Mouse (Mus musculus) retina, postnatal 1 day (tissue): ENCODE data around the gene Cfap157.
A peak's percentile ranks its signal among the peaks of the same experiment; 100 is the strongest.

ENCODE experiments used
- DNase-seq: peaks from one replicate; pipeline ENCODE4 v3.0.0-alpha.2; 2012

The Cfap157 gene

GRCm38 (mm10) chr2:32784048-32784681 is at the start of gene Cfap157:
Gene Cfap157, minus strand, starts transcription at chr2:32784428.
- DNase-seq, result peak; percentile 19

GRCm38 (mm10) chr2:32828979-32829676 is 44.9 kb upstream of the Cfap157 start:
- peak; percentile 63 for DNase-seq

- no peak for DNase-seq
These were observed 41.6 kb upstream of the Cfap157 start for GRCm38 (mm10) chr2:32825796-32826195.

- no peak for DNase-seq
These were observed 40.5 kb upstream of the Cfap157 start for GRCm38 (mm10) chr2:32824778-32825177.

- DNase-seq, result peak; percentile 91
These were observed 40.0 kb upstream of the Cfap157 start for GRCm38 (mm10) chr2:32824181-32824580.

GRCm38 (mm10) chr2:32823579-32824154 is 39.4 kb upstream of the Cfap157 start:
- DNase-seq, result no peak

- DNase-seq, result peak; percentile 84
These were observed 38.9 kb upstream of the Cfap157 start for GRCm38 (mm10) chr2:32823153-32823552.

- no peak for DNase-seq
These were observed 38.4 kb upstream of the Cfap157 start for GRCm38 (mm10) chr2:32822643-32823042.

- DNase-seq, result peak; percentile 51
These were observed 37.0 kb upstream of the Cfap157 start for GRCm38 (mm10) chr2:32821041-32821802.

GRCm38 (mm10) chr2:32818208-32818607 is 34.0 kb upstream of the Cfap157 start:
- no peak for DNase-seq

- DNase-seq, result no peak
These were observed 33.4 kb upstream of the Cfap157 start for GRCm38 (mm10) chr2:32817589-32817988.

GRCm38 (mm10) chr2:32816946-32817581 is 32.8 kb upstream of the Cfap157 start:
- DNase-seq, result peak; percentile 80

GRCm38 (mm10) chr2:32816497-32816896 is 32.3 kb upstream of the Cfap157 start:
- DNase-seq, result no peak

- no peak for DNase-seq
These were observed 27.7 kb upstream of the Cfap157 start for GRCm38 (mm10) chr2:32811959-32812358.

- DNase-seq, result no peak
These were observed 24.8 kb upstream of the Cfap157 start for GRCm38 (mm10) chr2:32808816-32809566.

GRCm38 (mm10) chr2:32798251-32798962 is 14.2 kb upstream of the Cfap157 start:
- no peak for DNase-seq

GRCm38 (mm10) chr2:32795748-32796418 is 11.7 kb upstream of the Cfap157 start:
- DNase-seq, result no peak

- no peak for DNase-seq
These were observed 7.1 kb upstream of the Cfap157 start for GRCm38 (mm10) chr2:32791297-32791696.

GRCm38 (mm10) chr2:32788581-32788980 is 4.4 kb upstream of the Cfap157 start:
- no peak for DNase-seq

- DNase-seq, result peak; percentile 67
These were observed 2.9 kb upstream of the Cfap157 start for GRCm38 (mm10) chr2:32787176-32787575.

GRCm38 (mm10) chr2:32781710-32782109 is 2.5 kb downstream of the Cfap157 start:
- no peak for DNase-seq
